Mouse (Mus musculus): ENCODE results near the gene 4930519P11Rik. TPM values are rescaled to one million over a fixed set of nuclear protein-coding genes. Genes with fewer than 3 reads are reported as not detected.

Gene 4930519P11Rik
- total and polyA plus RNA-seq, 2 experiments = 0.37 TPM; not detected in 1

DNA sequence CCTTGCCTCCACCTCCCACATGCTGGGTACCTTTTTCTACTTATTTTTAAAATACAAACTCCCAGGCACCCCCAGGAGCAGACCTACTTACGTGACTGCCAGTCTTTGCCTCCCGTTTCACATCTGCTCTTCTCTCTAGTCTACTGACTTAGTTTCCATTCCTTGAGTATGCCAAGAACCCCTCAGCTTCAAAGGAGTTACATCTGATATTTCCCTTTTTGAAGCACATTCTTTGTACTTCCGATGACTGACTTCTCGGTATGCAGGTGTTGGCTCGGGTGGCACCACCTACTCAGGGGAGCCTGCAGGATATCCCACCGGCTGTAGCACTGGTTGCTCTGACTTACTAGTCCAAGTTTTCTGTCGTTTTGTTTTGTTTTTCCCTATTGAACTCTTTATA lies 9.1 kb downstream of the 4930519P11Rik start:
- Histone ChIP-seq H3K36me3 (ENCODE audit: control insufficient read depth, insufficient read depth, low read length) (peaks cover 10% of the 10 kb centered on the region; the same call in 1 of the 2 replicates), H3K27me3 (ENCODE audit: control insufficient read depth, insufficient read depth, low read length) (no peaks in the 10 kb centered on the region), H3K27ac (replicated peaks; ENCODE audit: insufficient read depth, low read depth, low read length) (peak overlapping the region; percentile 75), H3K4me1 (ENCODE audit: control insufficient read depth, insufficient read depth, low read length) (peaks cover 27% of the 10 kb centered on the region), H3K79me2 (ENCODE audit: control insufficient read depth, insufficient read depth, low read length) (peaks cover 12% of the 10 kb centered on the region; the same call in 1 of the 2 replicates), H3K9ac (ENCODE audit: low read depth, low read length) (peak overlapping the region; percentile 39), H3K4me3 (ENCODE audit: insufficient read depth, low read depth, low read length) (peak overlapping the region; percentile 8; the same call in 1 of the 2 replicates)
- DNase-seq (ENCODE audit: extremely low read depth, low read depth, low spot score) = no peak
- TF ChIP-seq POLR2A (IDR thresholded peaks at IDR 0.05; ENCODE audit: extremely low read depth, insufficient read depth, low read length) = no peak
- no peak for TF ChIP-seq CTCF (IDR thresholded peaks at IDR 0.05; ENCODE audit: low read depth, low read length)
- WGBS = 11% methylated on average over 7 of the region's 7 CpGs

DNA sequence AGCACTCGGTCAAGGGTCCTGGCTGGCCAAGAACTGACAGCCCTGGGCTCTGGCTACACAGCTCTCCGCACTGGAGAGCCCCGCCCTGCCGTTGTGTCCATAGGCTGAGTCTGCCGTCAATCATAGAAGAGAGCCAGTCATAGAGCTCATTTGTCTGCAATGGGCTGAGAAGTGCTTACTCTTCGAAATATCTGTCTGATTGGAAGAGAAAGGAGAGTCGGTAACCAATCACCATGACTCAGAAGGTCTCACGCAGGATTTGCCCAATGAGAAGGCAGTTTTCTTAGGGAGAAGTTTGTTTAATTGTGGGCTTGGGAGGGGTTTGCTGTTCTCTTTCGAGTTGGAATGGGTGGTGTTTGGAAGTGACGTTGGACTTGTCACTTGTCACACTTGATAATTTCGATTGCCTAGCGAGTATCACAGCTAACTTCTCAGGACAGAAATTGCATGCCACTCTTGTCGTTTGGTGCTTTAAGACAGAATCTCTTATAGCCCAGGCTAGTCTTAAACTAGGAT lies 9.5 kb downstream of the 4930519P11Rik start, which contains the start of gene Pxmp4:
Gene Pxmp4 (minus strand): TSS at position 71 of the 516 bp plus-strand sequence.
- H3K36me3 ChIP-seq (ENCODE audit: control insufficient read depth, insufficient read depth, low read length) = peaks cover 13% of the 10 kb centered on the region; the same call in 1 of the 2 replicates
- peak within 1 kb of the TSS; percentile 99 for H3K27ac ChIP-seq (replicated peaks; ENCODE audit: insufficient read depth, low read depth, low read length)
- peak within 1 kb of the TSS; percentile 97 for H3K4me3 ChIP-seq (ENCODE audit: insufficient read depth, low read depth, low read length)
- peak; percentile 100 for DNase-seq (ENCODE audit: extremely low read depth, low read depth, low spot score)
- H3K9ac ChIP-seq (ENCODE audit: low read depth, low read length) = peak within 1 kb of the TSS; percentile 98
- TF ChIP-seq CTCF (IDR thresholded peaks at IDR 0.05; ENCODE audit: low read depth, low read length) (no peak), POLR2A (IDR thresholded peaks at IDR 0.05; ENCODE audit: extremely low read depth, insufficient read depth, low read length) (no peak)
- under 1% methylated on average over 13 of the region's 13 CpGs for WGBS
- H3K4me1 ChIP-seq (ENCODE audit: control insufficient read depth, insufficient read depth, low read length) = peaks cover 25% of the 10 kb centered on the region
- no peaks in the 10 kb centered on the region for H3K27me3 ChIP-seq (ENCODE audit: control insufficient read depth, insufficient read depth, low read length)
- peaks cover 15% of the 10 kb centered on the region; the same call in 1 of the 2 replicates for H3K79me2 ChIP-seq (ENCODE audit: control insufficient read depth, insufficient read depth, low read length)

DNA sequence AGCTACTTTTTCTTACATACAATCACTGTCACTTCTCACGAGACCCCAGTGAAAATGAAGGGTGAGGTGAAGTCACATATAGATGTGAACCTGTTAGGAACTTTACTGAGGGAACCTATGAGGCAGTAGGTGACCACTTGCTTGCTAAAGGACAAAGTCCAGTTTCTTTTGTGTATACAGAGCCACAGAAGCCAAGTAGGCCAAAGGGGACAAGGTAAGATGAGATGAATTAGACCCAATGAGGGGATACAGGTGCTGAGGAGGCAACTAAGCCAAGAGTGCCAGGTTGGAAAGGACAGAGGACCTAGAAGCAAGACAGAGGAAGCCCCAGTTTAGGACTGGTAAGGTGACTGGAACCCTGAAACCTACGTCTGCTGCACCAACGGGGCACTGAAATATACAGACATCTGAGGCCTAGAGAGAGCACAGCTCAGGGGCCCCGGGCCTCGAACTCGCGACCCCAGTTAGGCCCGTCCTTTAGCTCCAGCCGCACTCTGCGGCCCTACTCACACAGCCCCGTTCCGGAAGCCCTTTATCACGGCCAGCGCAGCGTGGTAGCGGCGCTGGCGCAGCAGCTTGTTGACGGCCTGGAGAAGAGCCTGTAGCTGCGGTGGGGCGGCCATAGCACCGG lies 10.1 kb downstream of the 4930519P11Rik start:
- H3K36me3 ChIP-seq (ENCODE audit: control insufficient read depth, insufficient read depth, low read length) = peaks cover 13% of the 10 kb centered on the region; the same call in 1 of the 2 replicates
- TF ChIP-seq CTCF (IDR thresholded peaks at IDR 0.05; ENCODE audit: low read depth, low read length) = no peak
- TF ChIP-seq POLR2A (IDR thresholded peaks at IDR 0.05; ENCODE audit: extremely low read depth, insufficient read depth, low read length) = peak; percentile 97
- H3K27me3 ChIP-seq (ENCODE audit: control insufficient read depth, insufficient read depth, low read length) = no peaks in the 10 kb centered on the region
- peaks cover 15% of the 10 kb centered on the region; the same call in 1 of the 2 replicates for H3K79me2 ChIP-seq (ENCODE audit: control insufficient read depth, insufficient read depth, low read length)
- H3K4me3 ChIP-seq (ENCODE audit: insufficient read depth, low read depth, low read length) = peak overlapping the region; percentile 97
- WGBS = 2% methylated on average over 22 of the region's 22 CpGs
- peak overlapping the region; percentile 99 for H3K27ac ChIP-seq (replicated peaks; ENCODE audit: insufficient read depth, low read depth, low read length)
- peaks cover 25% of the 10 kb centered on the region for H3K4me1 ChIP-seq (ENCODE audit: control insufficient read depth, insufficient read depth, low read length)
- DNase-seq (ENCODE audit: extremely low read depth, low read depth, low spot score) = peak; percentile 94
- H3K9ac ChIP-seq (ENCODE audit: low read depth, low read length) = peak overlapping the region; percentile 98

DNA sequence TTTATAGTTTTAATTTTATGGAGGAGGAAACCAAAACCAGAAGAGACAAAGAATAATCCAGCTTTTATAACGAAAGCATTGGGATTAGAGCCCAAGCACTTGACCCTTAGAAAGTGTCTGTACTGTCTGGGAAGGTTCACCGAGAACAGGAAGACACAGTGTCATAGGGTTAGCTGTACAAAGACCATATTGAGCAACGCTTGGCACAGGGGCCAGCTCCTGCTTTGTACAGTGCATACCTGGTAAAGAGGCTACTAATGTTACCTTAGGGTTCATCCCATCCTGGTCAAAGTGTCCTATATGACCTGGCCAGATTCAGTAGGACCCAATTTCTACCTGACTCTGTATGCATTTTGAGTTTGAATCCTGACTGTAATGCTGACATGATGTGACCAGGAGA lies 11.9 kb downstream of the 4930519P11Rik start:
- TF ChIP-seq CTCF (IDR thresholded peaks at IDR 0.05; ENCODE audit: low read depth, low read length) (no peak), POLR2A (IDR thresholded peaks at IDR 0.05; ENCODE audit: extremely low read depth, insufficient read depth, low read length) (no peak)
- Histone ChIP-seq H3K4me1 (ENCODE audit: control insufficient read depth, insufficient read depth, low read length) (peaks cover 20% of the 10 kb centered on the region), H3K79me2 (ENCODE audit: control insufficient read depth, insufficient read depth, low read length) (peaks cover 15% of the 10 kb centered on the region; the same call in 1 of the 2 replicates), H3K9ac (ENCODE audit: low read depth, low read length) (peak overlapping the region; percentile 54; the same call in 1 of the 2 replicates), H3K27me3 (ENCODE audit: control insufficient read depth, insufficient read depth, low read length) (no peaks in the 10 kb centered on the region), H3K4me3 (ENCODE audit: insufficient read depth, low read depth, low read length) (peak overlapping the region; percentile 46), H3K27ac (replicated peaks; ENCODE audit: insufficient read depth, low read depth, low read length) (peak overlapping the region; percentile 83), H3K36me3 (ENCODE audit: control insufficient read depth, insufficient read depth, low read length) (peaks cover 19% of the 10 kb centered on the region)
- peak; percentile 98 for DNase-seq (ENCODE audit: extremely low read depth, low read depth, low spot score)
- 11% methylated on average over 3 of the region's 3 CpGs for WGBS

DNA sequence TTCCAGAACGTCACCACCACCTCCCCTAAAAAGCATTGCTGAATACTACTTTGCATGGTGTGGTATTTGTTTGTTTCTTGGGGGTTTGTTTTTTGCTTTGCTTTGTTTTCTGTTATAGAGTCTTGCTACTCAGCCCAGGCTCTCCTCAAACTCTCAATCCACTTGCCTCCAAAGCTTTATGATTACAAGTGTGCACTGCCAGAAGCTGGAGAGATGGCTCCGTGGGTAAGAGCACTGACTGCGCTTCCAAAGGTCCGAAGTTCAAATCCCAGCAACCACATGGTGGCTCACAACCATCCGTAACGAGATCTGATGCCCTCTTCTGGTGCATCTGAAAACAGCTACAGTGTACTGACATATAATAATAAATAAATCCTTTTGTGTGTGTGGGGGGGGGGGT lies 12.7 kb downstream of the 4930519P11Rik start:
- Histone ChIP-seq H3K79me2 (ENCODE audit: control insufficient read depth, insufficient read depth, low read length) (peaks cover 15% of the 10 kb centered on the region; the same call in 1 of the 2 replicates), H3K27me3 (ENCODE audit: control insufficient read depth, insufficient read depth, low read length) (no peaks in the 10 kb centered on the region), H3K4me1 (ENCODE audit: control insufficient read depth, insufficient read depth, low read length) (peaks cover 20% of the 10 kb centered on the region), H3K27ac (replicated peaks; ENCODE audit: insufficient read depth, low read depth, low read length) (0 out of 2 replicates have a peak overlapping the region, but pooled peaks have one; percentile 26), H3K4me3 (ENCODE audit: insufficient read depth, low read depth, low read length) (no peak overlapping the region), H3K36me3 (ENCODE audit: control insufficient read depth, insufficient read depth, low read length) (peaks cover 26% of the 10 kb centered on the region), H3K9ac (ENCODE audit: low read depth, low read length) (peak overlapping the region; percentile 43; the same call in 1 of the 2 replicates)
- DNase-seq (ENCODE audit: extremely low read depth, low read depth, low spot score) = peak; percentile 73
- no peak for TF ChIP-seq POLR2A (IDR thresholded peaks at IDR 0.05; ENCODE audit: extremely low read depth, insufficient read depth, low read length)
- TF ChIP-seq CTCF (IDR thresholded peaks at IDR 0.05; ENCODE audit: low read depth, low read length) = 0 out of 2 replicates have a peak, but pooled peaks have one; percentile 8
- WGBS = 25% methylated on average over 6 of the region's 6 CpGs
